Mouse (Mus musculus): Measurements from ENCODE around the gene Tbck. TPM values are rescaled to one million over a fixed set of nuclear protein-coding genes. Genes with fewer than 3 reads are reported as not detected.

Gene Tbck
- polyA plus RNA-seq, 1 experiment from 2014 or later = 30.9 TPM

GRCm38 (mm10) chr3:132835118-132835794 is 151.3 kb downstream of the Tbck start:
- Histone ChIP-seq H3K27me3 (no peaks in the 10 kb centered on the region), H3K36me3 (peaks cover 43% of the 10 kb centered on the region), H3K9ac (no peak overlapping the region), H3K4me1 (0 out of 2 replicates have a peak, but pooled peaks cover 3% of the 10 kb centered on the region), H3K27ac (no peak overlapping the region), H3K9me3 (no peaks in the 10 kb centered on the region), H3K4me3 (no peak overlapping the region), H3K4me2 (no peak overlapping the region)
- ATAC-seq (ENCODE audit: insufficient number of reproducible peaks, insufficient read depth, low FRiP score, low TSS enrichment, low read depth) = no peak
- WGBS = 85% methylated on average over 6 of the region's 6 CpGs

GRCm38 (mm10) chr3:132837134-132837533 is 153.2 kb downstream of the Tbck start:
- no peak overlapping the region for H3K27ac ChIP-seq
- WGBS = 89% methylated on average over 4 of the region's 4 CpGs
- H3K4me2 ChIP-seq = no peak overlapping the region
- no peak overlapping the region for H3K4me3 ChIP-seq
- 0 out of 2 replicates have a peak, but pooled peaks cover 3% of the 10 kb centered on the region for H3K4me1 ChIP-seq
- ATAC-seq (ENCODE audit: insufficient number of reproducible peaks, insufficient read depth, low FRiP score, low TSS enrichment, low read depth) = no peak
- H3K36me3 ChIP-seq = peaks cover 52% of the 10 kb centered on the region
- no peak overlapping the region for H3K9ac ChIP-seq
- no peaks in the 10 kb centered on the region for H3K27me3 ChIP-seq
- no peaks in the 10 kb centered on the region for H3K9me3 ChIP-seq

GRCm38 (mm10) chr3:132838656-132839417 is 154.9 kb downstream of the Tbck start:
- H3K4me1 ChIP-seq = 0 out of 2 replicates have a peak, but pooled peaks cover 3% of the 10 kb centered on the region
- peaks cover 52% of the 10 kb centered on the region for H3K36me3 ChIP-seq
- WGBS = 91% methylated on average over 14 of the region's 15 CpGs
- H3K27me3 ChIP-seq = no peaks in the 10 kb centered on the region
- no peak for ATAC-seq (ENCODE audit: insufficient number of reproducible peaks, insufficient read depth, low FRiP score, low TSS enrichment, low read depth)
- H3K9me3 ChIP-seq = no peaks in the 10 kb centered on the region
- no peak overlapping the region for H3K4me3 ChIP-seq
- H3K4me2 ChIP-seq = no peak overlapping the region
- no peak overlapping the region for H3K9ac ChIP-seq
- no peak overlapping the region for H3K27ac ChIP-seq

GRCm38 (mm10) chr3:132839516-132839915 is 155.6 kb downstream of the Tbck start:
- no peaks in the 10 kb centered on the region for H3K27me3 ChIP-seq
- ATAC-seq (ENCODE audit: insufficient number of reproducible peaks, insufficient read depth, low FRiP score, low TSS enrichment, low read depth) = no peak
- H3K36me3 ChIP-seq = peaks cover 48% of the 10 kb centered on the region
- no peaks in the 10 kb centered on the region for H3K9me3 ChIP-seq
- WGBS = 86% methylated on average over 8 of the region's 8 CpGs
- no peak overlapping the region for H3K4me3 ChIP-seq
- H3K9ac ChIP-seq = no peak overlapping the region
- 0 out of 2 replicates have a peak, but pooled peaks cover 3% of the 10 kb centered on the region for H3K4me1 ChIP-seq
- H3K4me2 ChIP-seq = no peak overlapping the region
- H3K27ac ChIP-seq = no peak overlapping the region

GRCm38 (mm10) chr3:132842676-132843075 is 158.7 kb downstream of the Tbck start:
- Histone ChIP-seq H3K9ac (no peak overlapping the region), H3K4me3 (no peak overlapping the region)
- 93% methylated on average over 6 of the region's 6 CpGs for WGBS

GRCm38 (mm10) chr3:132849669-132850068 is 165.7 kb downstream of the Tbck start:
- Histone ChIP-seq H3K27ac (no peak overlapping the region), H3K4me1 (0 out of 2 replicates have a peak, but pooled peaks cover 9% of the 10 kb centered on the region), H3K9me3 (no peaks in the 10 kb centered on the region), H3K4me2 (no peak overlapping the region), H3K9ac (no peak overlapping the region), H3K4me3 (no peak overlapping the region), H3K36me3 (no peaks in the 10 kb centered on the region), H3K27me3 (no peaks in the 10 kb centered on the region)
- WGBS = 53% methylated on average over 7 of the region's 7 CpGs
- no peak for ATAC-seq (ENCODE audit: insufficient number of reproducible peaks, insufficient read depth, low FRiP score, low TSS enrichment, low read depth)

More at GRCm38 (mm10) chr3:132842676-132843075, 158.7 kb downstream of the Tbck start:
- no peak overlapping the region for H3K27ac ChIP-seq
- H3K9me3 ChIP-seq = no peaks in the 10 kb centered on the region
- no peaks in the 10 kb centered on the region for H3K27me3 ChIP-seq
- no peak overlapping the region for H3K4me2 ChIP-seq
- H3K4me1 ChIP-seq = no peaks in the 10 kb centered on the region
- ATAC-seq (ENCODE audit: insufficient number of reproducible peaks, insufficient read depth, low FRiP score, low TSS enrichment, low read depth) = no peak
- H3K36me3 ChIP-seq = peaks cover 34% of the 10 kb centered on the region

- H3K36me3 ChIP-seq = no peaks in the 10 kb centered on the region
- no peak overlapping the region for H3K4me2 ChIP-seq
- no peak overlapping the region for H3K4me3 ChIP-seq
- WGBS = 72% methylated on average over 2 of the region's 2 CpGs
- peaks cover 14% of the 10 kb centered on the region for H3K4me1 ChIP-seq
- no peak overlapping the region for H3K27ac ChIP-seq
- H3K9me3 ChIP-seq = no peaks in the 10 kb centered on the region
- no peak overlapping the region for H3K9ac ChIP-seq
- H3K27me3 ChIP-seq = no peaks in the 10 kb centered on the region
- ATAC-seq (ENCODE audit: insufficient number of reproducible peaks, insufficient read depth, low FRiP score, low TSS enrichment, low read depth) = no peak
Observed at GRCm38 (mm10) chr3:132850431-132850830, 166.5 kb downstream of the Tbck start.

GRCm38 (mm10) chr3:132851417-132851816 is 167.5 kb downstream of the Tbck start:
- Histone ChIP-seq H3K9ac (no peak overlapping the region), H3K4me2 (no peak overlapping the region), H3K4me1 (peaks cover 20% of the 10 kb centered on the region), H3K9me3 (no peaks in the 10 kb centered on the region), H3K4me3 (no peak overlapping the region), H3K27ac (no peak overlapping the region), H3K27me3 (no peaks in the 10 kb centered on the region), H3K36me3 (no peaks in the 10 kb centered on the region)
- WGBS = 59% methylated on average over 1 of the region's 1 CpGs
- no peak for ATAC-seq (ENCODE audit: insufficient number of reproducible peaks, insufficient read depth, low FRiP score, low TSS enrichment, low read depth)

- no peak overlapping the region for H3K4me2 ChIP-seq
- peak overlapping the region; percentile 22; the same call in 1 of the 2 replicates for H3K27ac ChIP-seq
Observed at GRCm38 (mm10) chr3:132851841-132852728, 168.1 kb downstream of the Tbck start.

GRCm38 (mm10) chr3:132854271-132854670 is 170.3 kb downstream of the Tbck start:
- no peak for ATAC-seq (ENCODE audit: insufficient number of reproducible peaks, insufficient read depth, low FRiP score, low TSS enrichment, low read depth)
- Histone ChIP-seq H3K4me3 (no peak overlapping the region), H3K27me3 (no peaks in the 10 kb centered on the region), H3K36me3 (no peaks in the 10 kb centered on the region), H3K4me2 (no peak overlapping the region), H3K9me3 (no peaks in the 10 kb centered on the region), H3K9ac (no peak overlapping the region), H3K27ac (no peak overlapping the region), H3K4me1 (peaks cover 29% of the 10 kb centered on the region)
- 83% methylated on average over 9 of the region's 9 CpGs for WGBS

More at GRCm38 (mm10) chr3:132851841-132852728, 168.1 kb downstream of the Tbck start:
- ATAC-seq (ENCODE audit: insufficient number of reproducible peaks, insufficient read depth, low FRiP score, low TSS enrichment, low read depth) = no peak
- Histone ChIP-seq H3K36me3 (no peaks in the 10 kb centered on the region), H3K9me3 (no peaks in the 10 kb centered on the region), H3K4me3 (no peak overlapping the region), H3K9ac (peak overlapping the region; percentile 44; the same call in 1 of the 2 replicates), H3K27me3 (no peaks in the 10 kb centered on the region), H3K4me1 (peaks cover 23% of the 10 kb centered on the region)
- 65% methylated on average over 28 of the region's 28 CpGs for WGBS
